Mouse (Mus musculus): ENCODE measurements around the gene Gm20388. TPM values are rescaled to one million over a fixed set of nuclear protein-coding genes. Genes with fewer than 3 reads are reported as not detected.
A peak's percentile ranks its signal among the peaks of the same experiment; 100 is the strongest.

The Gm20388 gene
- polyA plus RNA-seq, 1 experiment from 2014 or later = 5.3 TPM

DNA sequence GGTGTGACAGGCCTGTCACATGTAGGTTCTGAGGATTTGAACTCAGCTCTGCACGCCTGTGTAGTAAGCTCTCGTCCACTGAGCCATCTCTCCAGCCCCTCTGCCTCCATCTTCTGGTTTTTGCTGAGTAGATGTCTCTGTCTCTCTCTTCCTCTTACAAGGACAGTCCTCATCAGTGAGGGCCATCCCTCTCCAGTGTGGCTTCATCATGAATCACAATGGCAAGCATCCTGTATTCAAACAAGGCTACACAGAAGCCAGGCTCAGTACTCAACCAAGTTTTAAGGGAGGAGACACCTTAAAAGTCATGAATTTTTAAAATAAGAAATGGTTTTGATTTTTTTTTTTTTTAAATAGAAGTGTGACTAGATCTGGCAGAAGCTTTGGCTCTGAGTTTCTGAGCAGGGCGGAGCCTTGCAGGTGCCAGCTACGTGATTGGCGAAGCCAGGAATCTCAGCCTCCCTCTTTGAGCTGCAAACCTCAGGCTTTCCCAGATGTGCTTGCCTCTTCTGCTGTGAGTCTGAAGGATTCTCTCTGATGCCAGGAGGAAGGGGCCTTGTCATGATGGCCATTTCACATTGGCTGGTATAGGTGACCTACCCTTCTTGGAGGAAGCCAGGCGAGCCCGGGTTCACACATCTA, 2206.2 kb downstream of the Gm20388 start:
- Histone ChIP-seq H3K27me3 (replicated peaks; ENCODE audit: control insufficient read depth, insufficient read depth, low read length) (no peaks in the 10 kb centered on the region; the same call in 1 of the 2 replicates), H3K4me1 (replicated peaks; ENCODE audit: control insufficient read depth, insufficient read depth, low read length) (no peaks in the 10 kb centered on the region), H3K4me2 (no peak overlapping the region), H3K9me3 (ENCODE audit: control insufficient read depth, low read length) (no peaks in the 10 kb centered on the region), H3K27ac (ENCODE audit: low read depth, low read length) (no peak overlapping the region), H3K4me3 (ENCODE audit: low read depth, low read length) (no peak overlapping the region), H3K36me3 (ENCODE audit: control insufficient read depth, insufficient read depth, low read length) (no peaks in the 10 kb centered on the region), H3K9ac (ENCODE audit: low read depth, low read length) (no peak overlapping the region)
- DNase-seq (ENCODE audit: low spot score) (no peak), ATAC-seq (replicated peaks; ENCODE audit: low FRiP score) (no peak)
- WGBS = 88% methylated on average over 7 of the region's 7 CpGs

DNA sequence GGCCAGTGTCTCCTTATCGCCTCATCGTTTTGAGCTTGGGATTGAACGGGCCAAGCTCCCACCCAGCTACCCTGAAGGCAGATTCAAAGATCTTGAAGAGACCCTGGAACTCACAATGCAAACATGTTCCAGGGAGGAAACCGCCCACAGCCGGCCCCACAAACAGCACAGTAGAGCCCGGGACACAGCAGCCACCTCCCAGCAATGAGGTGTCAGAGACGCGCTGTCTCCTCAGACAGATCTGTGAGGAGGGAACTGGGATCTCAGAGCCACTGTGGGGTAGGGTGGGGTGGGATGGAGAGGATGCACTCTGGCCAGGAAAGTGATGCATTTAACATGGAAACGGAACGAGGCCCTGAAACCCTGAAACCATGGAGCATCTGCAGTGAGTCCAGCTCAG, 2207.5 kb downstream of the Gm20388 start:
- WGBS = 75% methylated on average over 10 of the region's 10 CpGs
- H3K4me1 ChIP-seq (replicated peaks; ENCODE audit: control insufficient read depth, insufficient read depth, low read length) = no peaks in the 10 kb centered on the region
- H3K9ac ChIP-seq (ENCODE audit: low read depth, low read length) = no peak overlapping the region
- H3K27ac ChIP-seq (ENCODE audit: low read depth, low read length) = no peak overlapping the region
- DNase-seq (ENCODE audit: low spot score) (no peak), ATAC-seq (replicated peaks; ENCODE audit: low FRiP score) (no peak)
- H3K4me2 ChIP-seq = no peak overlapping the region
- H3K27me3 ChIP-seq (replicated peaks; ENCODE audit: control insufficient read depth, insufficient read depth, low read length) = no peaks in the 10 kb centered on the region; the same call in 1 of the 2 replicates
- H3K9me3 ChIP-seq (ENCODE audit: control insufficient read depth, low read length) = no peaks in the 10 kb centered on the region
- H3K36me3 ChIP-seq (ENCODE audit: control insufficient read depth, insufficient read depth, low read length) = no peaks in the 10 kb centered on the region
- no peak overlapping the region for H3K4me3 ChIP-seq (ENCODE audit: low read depth, low read length)

DNA sequence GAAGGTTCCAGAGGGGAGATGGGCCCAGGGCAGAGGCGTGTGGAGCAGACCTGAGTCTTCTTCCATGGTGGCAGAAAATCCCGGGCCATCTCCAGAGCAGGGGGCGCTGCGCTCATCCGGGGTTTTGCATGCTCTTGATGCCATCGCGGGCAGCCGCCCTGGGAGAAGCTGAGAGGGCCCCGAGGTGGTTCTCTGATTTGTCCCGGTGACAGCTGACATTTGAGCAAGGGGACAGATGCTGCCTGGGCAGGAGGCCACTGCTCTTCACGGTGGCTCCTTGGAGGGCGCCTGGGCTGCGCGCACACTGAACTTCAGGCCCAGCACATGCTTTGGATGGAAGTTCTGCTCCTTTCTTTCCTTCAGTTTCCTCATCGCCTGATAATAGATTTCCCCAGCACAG, 2207.9 kb downstream of the Gm20388 start:
- Histone ChIP-seq H3K4me1 (replicated peaks; ENCODE audit: control insufficient read depth, insufficient read depth, low read length) (no peaks in the 10 kb centered on the region), H3K4me3 (ENCODE audit: low read depth, low read length) (no peak overlapping the region), H3K9ac (ENCODE audit: low read depth, low read length) (no peak overlapping the region), H3K27ac (ENCODE audit: low read depth, low read length) (no peak overlapping the region), H3K9me3 (ENCODE audit: control insufficient read depth, low read length) (no peaks in the 10 kb centered on the region), H3K27me3 (replicated peaks; ENCODE audit: control insufficient read depth, insufficient read depth, low read length) (no peaks in the 10 kb centered on the region; the same call in 1 of the 2 replicates), H3K4me2 (no peak overlapping the region), H3K36me3 (ENCODE audit: control insufficient read depth, insufficient read depth, low read length) (no peaks in the 10 kb centered on the region)
- DNase-seq (ENCODE audit: low spot score) (no peak), ATAC-seq (replicated peaks; ENCODE audit: low FRiP score) (no peak)
- 75% methylated on average over 15 of the region's 15 CpGs for WGBS

DNA sequence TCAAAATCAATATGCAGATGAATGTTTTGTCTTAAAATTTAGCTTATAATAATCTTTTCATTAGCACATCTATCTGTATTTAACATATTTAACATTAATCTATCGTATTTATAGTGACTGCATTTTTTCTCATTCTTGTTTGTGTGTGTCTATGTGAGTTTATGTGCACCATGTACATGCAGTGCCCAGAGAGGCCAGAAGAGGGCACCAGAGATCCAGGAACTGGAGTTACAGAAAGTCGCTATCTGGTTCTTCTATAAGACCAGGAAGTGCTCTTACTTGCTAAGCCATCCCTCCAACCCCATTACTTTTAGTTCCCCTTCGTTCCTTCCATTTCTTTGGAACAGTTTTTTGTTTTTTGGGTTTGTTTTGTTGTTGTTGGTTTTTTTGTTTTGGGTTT, 2213.7 kb downstream of the Gm20388 start:
- 89% methylated on average over 3 of the region's 3 CpGs for WGBS
- H3K27me3 ChIP-seq (replicated peaks; ENCODE audit: control insufficient read depth, insufficient read depth, low read length) = 0 out of 2 replicates have a peak, but pooled peaks cover 3% of the 10 kb centered on the region

DNA sequence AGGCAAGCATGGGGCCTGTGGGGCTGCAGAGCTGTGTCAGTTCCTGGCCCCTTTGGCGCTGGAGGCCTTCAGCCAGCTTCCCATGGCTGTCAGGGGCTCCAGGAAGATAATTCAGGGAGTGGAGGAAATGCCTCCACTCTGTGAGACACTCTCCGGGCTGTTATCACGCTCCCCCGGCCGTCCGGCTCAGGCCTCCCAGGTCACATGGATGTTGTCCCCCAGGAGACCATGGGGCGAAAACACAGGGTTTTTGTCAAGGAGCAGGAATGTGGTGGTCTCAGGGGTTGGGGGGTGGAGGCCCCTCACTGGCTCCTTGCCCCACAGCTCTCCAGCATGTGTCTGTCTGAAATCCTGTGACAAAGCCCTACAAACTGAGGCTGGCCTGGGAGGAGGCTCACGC, 2216.0 kb downstream of the Gm20388 start:
- Histone ChIP-seq H3K4me2 (no peak overlapping the region), H3K9me3 (ENCODE audit: control insufficient read depth, low read length) (no peaks in the 10 kb centered on the region), H3K4me3 (ENCODE audit: low read depth, low read length) (no peak overlapping the region), H3K27ac (ENCODE audit: low read depth, low read length) (no peak overlapping the region), H3K9ac (ENCODE audit: low read depth, low read length) (no peak overlapping the region), H3K27me3 (replicated peaks; ENCODE audit: control insufficient read depth, insufficient read depth, low read length) (0 out of 2 replicates have a peak, but pooled peaks cover 3% of the 10 kb centered on the region), H3K4me1 (replicated peaks; ENCODE audit: control insufficient read depth, insufficient read depth, low read length) (no peaks in the 10 kb centered on the region; the same call in none of the 2 replicates), H3K36me3 (ENCODE audit: control insufficient read depth, insufficient read depth, low read length) (no peaks in the 10 kb centered on the region)
- WGBS = 52% methylated on average over 8 of the region's 8 CpGs
- DNase-seq (ENCODE audit: low spot score) (no peak), ATAC-seq (replicated peaks; ENCODE audit: low FRiP score) (no peak)

More for the DNA sequence above, 2213.7 kb downstream of the Gm20388 start:
- H3K27ac ChIP-seq (ENCODE audit: low read depth, low read length) = no peak overlapping the region
- H3K9ac ChIP-seq (ENCODE audit: low read depth, low read length) = no peak overlapping the region
- H3K4me1 ChIP-seq (replicated peaks; ENCODE audit: control insufficient read depth, insufficient read depth, low read length) = no peaks in the 10 kb centered on the region; the same call in none of the 2 replicates
- ATAC-seq (replicated peaks; ENCODE audit: low FRiP score) = no peak
- DNase-seq (ENCODE audit: low spot score) = no peak
- H3K4me2 ChIP-seq = no peak overlapping the region
- no peak overlapping the region for H3K4me3 ChIP-seq (ENCODE audit: low read depth, low read length)
- H3K9me3 ChIP-seq (ENCODE audit: control insufficient read depth, low read length) = no peaks in the 10 kb centered on the region
- no peaks in the 10 kb centered on the region for H3K36me3 ChIP-seq (ENCODE audit: control insufficient read depth, insufficient read depth, low read length)

DNA sequence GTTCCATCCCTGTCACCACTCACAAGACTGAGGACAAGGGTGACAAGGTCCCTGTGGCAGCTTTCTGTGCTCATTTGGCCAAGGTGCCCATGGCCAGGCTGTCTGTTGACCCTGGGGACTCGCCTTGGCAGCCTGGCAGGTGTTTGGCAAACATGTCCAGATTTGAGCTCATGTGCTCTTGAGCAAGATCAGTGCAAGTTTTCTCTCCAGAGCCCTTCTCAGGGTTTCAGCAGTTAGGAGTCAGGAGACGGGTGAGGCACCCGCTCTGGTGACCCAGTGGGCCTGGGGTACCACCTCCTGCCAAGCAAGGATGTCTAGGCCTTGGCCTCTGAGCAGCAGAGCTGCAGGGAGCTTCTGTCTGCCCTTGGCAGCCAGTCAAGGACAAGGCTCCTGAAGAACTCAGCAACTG, 2223.5 kb downstream of the Gm20388 start:
- Histone ChIP-seq H3K27me3 (replicated peaks; ENCODE audit: control insufficient read depth, insufficient read depth, low read length) (no peaks in the 10 kb centered on the region), H3K36me3 (ENCODE audit: control insufficient read depth, insufficient read depth, low read length) (no peaks in the 10 kb centered on the region), H3K27ac (ENCODE audit: low read depth, low read length) (no peak overlapping the region), H3K4me3 (ENCODE audit: low read depth, low read length) (no peak overlapping the region), H3K9me3 (ENCODE audit: control insufficient read depth, low read length) (no peaks in the 10 kb centered on the region), H3K4me2 (no peak overlapping the region), H3K9ac (ENCODE audit: low read depth, low read length) (no peak overlapping the region), H3K4me1 (replicated peaks; ENCODE audit: control insufficient read depth, insufficient read depth, low read length) (no peaks in the 10 kb centered on the region)
- 69% methylated on average over 3 of the region's 3 CpGs for WGBS
- DNase-seq (ENCODE audit: low spot score) = no peak
- ATAC-seq (replicated peaks; ENCODE audit: low FRiP score) = no peak

DNA sequence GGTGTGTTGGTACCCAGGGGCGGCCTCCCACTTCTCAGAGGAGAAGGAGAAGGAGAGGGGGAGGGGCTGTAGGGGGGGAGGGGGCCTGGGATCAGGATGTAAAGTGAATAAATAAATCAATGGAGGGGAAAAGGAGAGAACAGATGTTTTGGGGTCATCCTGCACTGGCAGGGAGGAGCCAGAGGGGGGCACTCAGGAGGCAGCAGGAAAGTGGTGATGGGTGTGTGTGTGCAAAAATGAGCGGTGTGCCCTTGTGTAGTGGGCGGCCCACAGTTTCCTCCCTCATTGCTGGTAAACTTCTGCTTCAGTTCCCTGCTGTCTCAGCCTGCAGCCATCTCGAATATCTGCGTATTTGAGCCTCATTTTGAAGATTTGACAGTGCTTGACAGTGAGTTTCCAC, 2224.9 kb downstream of the Gm20388 start:
- 53% methylated on average over 5 of the region's 5 CpGs for WGBS
- DNase-seq (ENCODE audit: low spot score) = no peak
- Histone ChIP-seq H3K9ac (ENCODE audit: low read depth, low read length) (no peak overlapping the region), H3K9me3 (ENCODE audit: control insufficient read depth, low read length) (no peaks in the 10 kb centered on the region), H3K36me3 (ENCODE audit: control insufficient read depth, insufficient read depth, low read length) (no peaks in the 10 kb centered on the region), H3K4me3 (ENCODE audit: low read depth, low read length) (no peak overlapping the region), H3K27me3 (replicated peaks; ENCODE audit: control insufficient read depth, insufficient read depth, low read length) (no peaks in the 10 kb centered on the region), H3K4me2 (no peak overlapping the region), H3K27ac (ENCODE audit: low read depth, low read length) (no peak overlapping the region), H3K4me1 (replicated peaks; ENCODE audit: control insufficient read depth, insufficient read depth, low read length) (no peaks in the 10 kb centered on the region)
- no peak for ATAC-seq (replicated peaks; ENCODE audit: low FRiP score)

DNA sequence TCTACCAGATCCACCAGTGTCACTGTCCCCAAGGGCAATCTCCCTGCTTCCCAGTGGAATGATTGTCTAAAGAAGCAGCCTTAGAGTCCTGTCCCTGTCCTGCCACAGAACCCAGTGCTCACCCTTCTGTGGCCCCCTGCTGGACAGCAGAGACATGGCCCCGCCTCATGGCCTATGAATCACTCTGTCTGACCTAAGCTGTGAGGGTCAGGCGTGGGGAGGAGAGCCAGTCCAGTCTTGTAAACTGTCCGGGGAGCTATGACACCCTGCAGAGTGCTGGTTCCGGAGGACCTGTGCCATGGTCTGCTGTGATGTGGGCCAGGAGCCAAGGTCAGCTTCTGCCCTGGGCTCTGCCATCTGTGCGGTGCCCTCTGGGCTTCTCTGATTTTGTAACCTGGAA, 2229.1 kb downstream of the Gm20388 start:
- WGBS = 36% methylated on average over 5 of the region's 5 CpGs
- Histone ChIP-seq H3K4me3 (ENCODE audit: low read depth, low read length) (no peak overlapping the region), H3K9ac (ENCODE audit: low read depth, low read length) (no peak overlapping the region), H3K4me2 (no peak overlapping the region), H3K27me3 (replicated peaks; ENCODE audit: control insufficient read depth, insufficient read depth, low read length) (no peaks in the 10 kb centered on the region; the same call in 1 of the 2 replicates), H3K4me1 (replicated peaks; ENCODE audit: control insufficient read depth, insufficient read depth, low read length) (no peaks in the 10 kb centered on the region), H3K9me3 (ENCODE audit: control insufficient read depth, low read length) (no peaks in the 10 kb centered on the region), H3K27ac (ENCODE audit: low read depth, low read length) (no peak overlapping the region), H3K36me3 (ENCODE audit: control insufficient read depth, insufficient read depth, low read length) (no peaks in the 10 kb centered on the region)
- DNase-seq (ENCODE audit: low spot score) = peak; percentile 54
- no peak for ATAC-seq (replicated peaks; ENCODE audit: low FRiP score)

DNA sequence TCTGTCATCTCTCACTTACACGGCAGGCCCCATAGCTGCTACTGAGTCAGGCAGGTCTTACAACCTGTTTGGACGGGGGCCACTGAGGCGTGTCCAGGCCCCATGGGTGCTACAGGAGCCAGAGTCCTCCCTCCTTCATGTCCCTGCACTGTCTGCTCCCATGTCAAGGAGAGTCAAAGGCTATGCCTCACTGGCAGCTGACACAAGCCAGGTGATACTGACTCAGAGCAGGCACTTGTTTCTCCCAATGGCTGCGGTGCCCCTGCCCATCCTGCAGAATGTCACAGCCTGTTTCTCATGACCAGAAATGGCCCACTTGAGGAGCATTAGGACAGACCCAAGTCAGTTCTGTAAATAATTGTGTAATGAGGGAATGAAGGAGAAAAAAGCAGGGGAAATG, 2229.8 kb downstream of the Gm20388 start:
- Histone ChIP-seq H3K9ac (ENCODE audit: low read depth, low read length) (no peak overlapping the region), H3K36me3 (ENCODE audit: control insufficient read depth, insufficient read depth, low read length) (no peaks in the 10 kb centered on the region), H3K9me3 (ENCODE audit: control insufficient read depth, low read length) (no peaks in the 10 kb centered on the region), H3K4me3 (ENCODE audit: low read depth, low read length) (no peak overlapping the region), H3K4me1 (replicated peaks; ENCODE audit: control insufficient read depth, insufficient read depth, low read length) (no peaks in the 10 kb centered on the region), H3K27ac (ENCODE audit: low read depth, low read length) (no peak overlapping the region), H3K27me3 (replicated peaks; ENCODE audit: control insufficient read depth, insufficient read depth, low read length) (no peaks in the 10 kb centered on the region; the same call in 1 of the 2 replicates), H3K4me2 (no peak overlapping the region)
- no peak for ATAC-seq (replicated peaks; ENCODE audit: low FRiP score)
- WGBS = 86% methylated on average over 4 of the region's 4 CpGs
- DNase-seq (ENCODE audit: low spot score) = no peak
